Mouse (Mus musculus) stomach, postnatal 0 days (tissue): Measurements from ENCODE around the gene Ncoa1.

Source experiments
- CTCF ChIP-seq: IDR thresholded peaks from 2 replicates; pipeline ENCODE4 v1.5.1; 2016; ENCODE audit warnings: antibody characterized with exemption, low read depth, mild to moderate bottlenecking, moderate library complexity
- EP300 ChIP-seq: optimal IDR thresholded peaks from 2 replicates; pipeline ENCODE3; 2016; ENCODE audit warnings: antibody characterized with exemption

GRCm38 (mm10) chr12:4322227-4322626 lies 154.8 kb downstream of the Ncoa1 start:
- no peak for TF ChIP-seq CTCF
- TF ChIP-seq EP300, result no peak
